Mouse (Mus musculus) left cerebral cortex, adult 2 months (tissue): ENCODE results near the gene Tent4a. TPM values are rescaled to one million over a fixed set of nuclear protein-coding genes. Genes with fewer than 3 reads are reported as not detected.

Experiments
- DNase-seq, 2 experiments: peaks; one replicate each; pipeline ENCODE4 v3.0.0; 2021 to 2022; ENCODE audit warnings: low spot score in 2 of 2, mixed read lengths in 1 of 2; ENCODE audit errors: extremely low spot score in 1 of 2
- H3K27ac ChIP-seq: fragments of 200-600 bp; 2 replicates; pipeline ENCODE4 v1.8.1; 2022
- H3K4me3 ChIP-seq: fragments of 200-600 bp; 2 replicates; pipeline ENCODE4 v1.8.1; 2022
- CTCF ChIP-seq: fragments of 200-600 bp; IDR thresholded peaks from 2 replicates; pipeline ENCODE4 v1.8.1; 2022; ENCODE audit warnings: antibody characterized with exemption, mild to moderate bottlenecking, moderate library complexity
- intact Hi-C: fragments of 180-260 bp; cut with DNase I; formaldehyde crosslinking; loops from one replicate; pipeline ENCODE4 v1.15.1; 2025
- total RNA-seq, 2 experiments: library from RNA; stranded (reverse); gene quantifications; 2 replicates each; pipeline ENCODE4 v1.2.3; 2021

Gene Tent4a
- total RNA-seq, 2 experiments from 2014 or later: 46.5 to 48.2 TPM

GRCm38 (mm10) chr13:69456641-69457040 lies 77.8 kb downstream of the Tent4a start:
- Histone ChIP-seq H3K4me3 (no peak overlapping the region), H3K27ac (no peak overlapping the region)
- no peak for DNase-seq
- TF ChIP-seq CTCF: no peak; the same call in none of the 2 replicates
- intact Hi-C loops: loop anchor here (5.0 to 10.0 kb wide), 3 partner anchors 134 to 352 kb away; no protein-coding TSS in a partner anchor

GRCm38 (mm10) chr13:69455476-69456175 lies 78.8 kb downstream of the Tent4a start:
- TF ChIP-seq CTCF: no peak
- H3K27ac ChIP-seq: no peak overlapping the region
- DNase-seq: no peak
- intact Hi-C loops: loop anchor here (5.0 to 10.0 kb wide), 3 partner anchors 133 to 351 kb away; no protein-coding TSS in a partner anchor
- H3K4me3 ChIP-seq: no peak overlapping the region

Other genes starting within 250 kb of the Tent4a start
- gene Nsun2, start 871 bp downstream of the Tent4a start, total RNA-seq: 10 to 100 TPM; 83.2 to 93.0 TPM
- gene Srd5a1, start 76.8 kb upstream of the Tent4a start, total RNA-seq: 1 to 10 TPM; 6.9 to 8.5 TPM
- gene Ube2ql1, start 205.3 kb upstream of the Tent4a start, total RNA-seq: 100 to 1,000 TPM; 220 to 221 TPM